Mouse (Mus musculus) kidney, embryonic 15.5 days (tissue): ENCODE results near the gene Sec22b. TPM values are rescaled to one million over a fixed set of nuclear protein-coding genes. Genes with fewer than 3 reads are reported as not detected.

Experiments
- ATAC-seq: fragments of 200-750 bp; cut with Nextera tagmentation; replicated peaks from 2 replicates; pipeline ENCODE4 v1.8.0; 2017; ENCODE audit warnings: moderate TSS enrichment; ENCODE audit not compliant: low FRiP score
- H3K27ac ChIP-seq: fragments of 300-500 bp; sonication (generic); 2 replicates; pipeline ENCODE4 v1.5.1; 2015; ENCODE audit warnings: mild to moderate bottlenecking, inconsistent platforms
- H3K27me3 ChIP-seq: fragments of 300-500 bp; sonication (generic); 2 replicates; pipeline ENCODE4 v1.6.1; 2015; ENCODE audit warnings: inconsistent platforms
- H3K36me3 ChIP-seq: fragments of 300-500 bp; sonication (generic); 2 replicates; pipeline ENCODE4 v1.6.1; 2015; ENCODE audit warnings: inconsistent platforms
- H3K4me1 ChIP-seq: fragments of 300-500 bp; sonication (generic); 2 replicates; pipeline ENCODE4 v1.6.1; 2015; ENCODE audit warnings: inconsistent platforms
- H3K4me2 ChIP-seq: fragments of 300-500 bp; sonication (generic); 2 replicates; pipeline ENCODE4 v1.6.1; 2015; ENCODE audit warnings: moderate library complexity, mild to moderate bottlenecking, inconsistent platforms
- H3K4me3 ChIP-seq: fragments of 300-500 bp; sonication (generic); replicated peaks from 2 replicates; pipeline ENCODE4 v1.5.1; 2015; ENCODE audit warnings: mild to moderate bottlenecking, inconsistent platforms
- H3K9ac ChIP-seq: fragments of 300-500 bp; sonication (generic); 2 replicates; pipeline ENCODE4 v1.6.1; 2015; ENCODE audit warnings: mild to moderate bottlenecking, inconsistent platforms
- H3K9me3 ChIP-seq: fragments of 300-500 bp; sonication (generic); replicated peaks from 2 replicates; pipeline ENCODE4 v1.6.1; 2016; ENCODE audit warnings: inconsistent platforms
- WGBS: fragments of 180-500 bp; shearing (Covaris S2); methylation state at CpG from one replicate; pipeline ENCODE4 v1.1.7; 2015; ENCODE audit warnings: mixed read lengths; 5-methylcytosine and 5-hydroxymethylcytosine counted together
- polyA plus RNA-seq: library from polyadenylated mRNA; unstranded; fragments of >200 nt; fragmentation: Nextera tagmentation; extraction: Ambion mirVana; gene quantifications from 2 replicates; pipeline ENCODE4 v1.2.1, GENCODE M21; 2015

Sec22b gene
- polyA plus RNA-seq, 1 experiment from 2014 or later: 130 TPM

GRCm38 (mm10) chr3:97934331-97935300 is 33.6 kb downstream of the Sec22b start:
- Histone ChIP-seq H3K27ac (no peak overlapping the region), H3K9me3 (no peaks in the 10 kb centered on the region), H3K4me1 (peaks cover 69% of the 10 kb centered on the region), H3K9ac (no peak overlapping the region), H3K4me3 (no peak overlapping the region), H3K4me2 (no peak overlapping the region), H3K27me3 (no peaks in the 10 kb centered on the region), H3K36me3 (no peaks in the 10 kb centered on the region)
- 76% methylated on average over 6 of the region's 6 CpGs for WGBS
- ATAC-seq: no peak

GRCm38 (mm10) chr3:97937068-97937944 is 36.3 kb downstream of the Sec22b start:
- Histone ChIP-seq H3K4me3 (0 out of 2 replicates have a peak overlapping the region, but pooled peaks have one; percentile 5), H3K27ac (peak overlapping the region; percentile 88), H3K4me2 (peak overlapping the region; percentile 19), H3K9ac (no peak overlapping the region), H3K36me3 (no peaks in the 10 kb centered on the region), H3K27me3 (no peaks in the 10 kb centered on the region), H3K4me1 (peaks cover 72% of the 10 kb centered on the region), H3K9me3 (no peaks in the 10 kb centered on the region)
- peak; percentile 84 for ATAC-seq
- WGBS: 19% methylated on average over 17 of the region's 17 CpGs

- H3K27ac ChIP-seq: peak overlapping the region; percentile 88
These were observed 36.9 kb downstream of the Sec22b start for GRCm38 (mm10) chr3:97937945-97938266.

GRCm38 (mm10) chr3:97938814-97939526 is 38.0 kb downstream of the Sec22b start:
- WGBS: 54% methylated on average over 7 of the region's 7 CpGs
- Histone ChIP-seq H3K9ac (no peak overlapping the region), H3K27ac (peak overlapping the region; percentile 67), H3K27me3 (no peaks in the 10 kb centered on the region), H3K36me3 (no peaks in the 10 kb centered on the region), H3K4me3 (no peak overlapping the region), H3K9me3 (no peaks in the 10 kb centered on the region), H3K4me2 (no peak overlapping the region), H3K4me1 (peaks cover 72% of the 10 kb centered on the region)
- ATAC-seq: no peak

More at GRCm38 (mm10) chr3:97937945-97938266, 36.9 kb downstream of the Sec22b start:
- WGBS: 29% methylated on average over 6 of the region's 6 CpGs
- H3K27me3 ChIP-seq: no peaks in the 10 kb centered on the region
- 0 out of 2 replicates have a peak overlapping the region, but pooled peaks have one; percentile 19 for H3K4me2 ChIP-seq
- H3K4me3 ChIP-seq: no peak overlapping the region
- no peak for ATAC-seq
- H3K9me3 ChIP-seq: no peaks in the 10 kb centered on the region
- H3K36me3 ChIP-seq: no peaks in the 10 kb centered on the region
- H3K9ac ChIP-seq: no peak overlapping the region
- H3K4me1 ChIP-seq: peaks cover 72% of the 10 kb centered on the region

- Histone ChIP-seq H3K9me3 (no peaks in the 10 kb centered on the region), H3K4me3 (no peak overlapping the region), H3K9ac (no peak overlapping the region), H3K27me3 (no peaks in the 10 kb centered on the region), H3K27ac (peak overlapping the region; percentile 95), H3K4me1 (peaks cover 80% of the 10 kb centered on the region), H3K4me2 (no peak overlapping the region), H3K36me3 (no peaks in the 10 kb centered on the region)
- no peak for ATAC-seq
- WGBS: 9% methylated on average over 10 of the region's 10 CpGs
These were observed 38.9 kb downstream of the Sec22b start for GRCm38 (mm10) chr3:97939626-97940510.

GRCm38 (mm10) chr3:97940511-97941204 is 39.7 kb downstream of the Sec22b start:
- Histone ChIP-seq H3K27ac (peak overlapping the region; percentile 95), H3K4me1 (peaks cover 76% of the 10 kb centered on the region), H3K9ac (no peak overlapping the region), H3K27me3 (no peaks in the 10 kb centered on the region), H3K9me3 (no peaks in the 10 kb centered on the region), H3K36me3 (no peaks in the 10 kb centered on the region), H3K4me2 (no peak overlapping the region), H3K4me3 (no peak overlapping the region)
- 36% methylated on average over 9 of the region's 9 CpGs for WGBS
- ATAC-seq: no peak

- H3K27ac ChIP-seq: peak overlapping the region; percentile 95
- no peaks in the 10 kb centered on the region for H3K27me3 ChIP-seq
- H3K36me3 ChIP-seq: no peaks in the 10 kb centered on the region
- ATAC-seq: no peak
- H3K9me3 ChIP-seq: no peaks in the 10 kb centered on the region
- H3K4me1 ChIP-seq: peaks cover 73% of the 10 kb centered on the region
- 28% methylated on average over 11 of the region's 11 CpGs for WGBS
- H3K4me2 ChIP-seq: peak overlapping the region; percentile 53
- peak overlapping the region; percentile 36; the same call in 1 of the 2 replicates for H3K9ac ChIP-seq
- 0 out of 2 replicates have a peak overlapping the region, but pooled peaks have one; percentile 6 for H3K4me3 ChIP-seq
These were observed 40.7 kb downstream of the Sec22b start for GRCm38 (mm10) chr3:97941440-97942259.

GRCm38 (mm10) chr3:97942260-97942950 is 41.4 kb downstream of the Sec22b start:
- Histone ChIP-seq H3K9ac (peak overlapping the region; percentile 36; the same call in 1 of the 2 replicates), H3K4me2 (peak overlapping the region; percentile 53), H3K4me1 (peaks cover 70% of the 10 kb centered on the region), H3K4me3 (0 out of 2 replicates have a peak overlapping the region, but pooled peaks have one; percentile 6), H3K27me3 (no peaks in the 10 kb centered on the region), H3K36me3 (no peaks in the 10 kb centered on the region), H3K27ac (peak overlapping the region; percentile 95), H3K9me3 (no peaks in the 10 kb centered on the region)
- WGBS: 1% methylated on average over 16 of the region's 16 CpGs
- ATAC-seq: peak; percentile 69

- Histone ChIP-seq H3K27ac (0 out of 2 replicates have a peak overlapping the region, but pooled peaks have one; percentile 32), H3K4me2 (no peak overlapping the region), H3K4me3 (no peak overlapping the region), H3K36me3 (no peaks in the 10 kb centered on the region), H3K4me1 (peaks cover 51% of the 10 kb centered on the region), H3K9me3 (no peaks in the 10 kb centered on the region), H3K9ac (no peak overlapping the region), H3K27me3 (no peaks in the 10 kb centered on the region)
- WGBS: 47% methylated on average over 5 of the region's 5 CpGs
- ATAC-seq: no peak
These were observed 43.5 kb downstream of the Sec22b start for GRCm38 (mm10) chr3:97944462-97944861.
